Mouse (Mus musculus): ENCODE data around the gene Olfr446. TPM values are rescaled to one million over a fixed set of nuclear protein-coding genes. Genes with fewer than 3 reads are reported as not detected.

The Olfr446 gene
- not detected in 2 replicates for polyA plus RNA-seq (2012; rRNA removed)

- DNase-seq (ENCODE audit: low read depth) = no peak
- no peak for TF ChIP-seq POLR2A (IDR thresholded peaks at IDR 0.05; ENCODE audit: borderline replicate concordance, extremely low read depth, insufficient read depth, insufficient read length, poor library complexity, severe bottlenecking)
- TF ChIP-seq CTCF (IDR thresholded peaks at IDR 0.05; ENCODE audit: borderline replicate concordance, extremely low read depth, insufficient read depth, insufficient read length) = no peak
Measured at GRCm38 (mm10) chr6:42921077-42921476, at the start of gene Olfr446. TSS of gene Olfr446 (plus strand) at chr6:42921377.

DNA sequence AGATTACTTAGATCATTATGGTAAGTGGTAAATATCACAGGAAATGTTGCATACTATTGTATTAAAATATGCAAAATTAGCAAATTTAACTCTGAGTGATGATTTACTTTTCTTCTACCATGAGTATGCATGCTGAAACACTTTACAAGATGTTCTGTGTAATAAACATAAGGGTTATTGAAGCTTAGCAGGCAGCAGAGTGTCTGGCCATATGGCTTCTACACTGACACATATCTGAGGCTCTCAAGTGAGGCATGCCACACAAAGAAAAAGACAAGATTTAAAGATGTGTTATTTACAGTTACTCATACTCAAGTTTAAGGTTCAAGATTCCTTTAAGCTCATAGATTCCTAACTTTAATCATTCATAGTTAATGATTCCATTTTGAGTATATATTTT, 44.9 kb upstream of the Olfr446 start:
- DNase-seq (ENCODE audit: low read depth) = peak; percentile 17
- TF ChIP-seq CTCF (IDR thresholded peaks at IDR 0.05; ENCODE audit: borderline replicate concordance, extremely low read depth, insufficient read depth, insufficient read length) (no peak), POLR2A (IDR thresholded peaks at IDR 0.05; ENCODE audit: borderline replicate concordance, extremely low read depth, insufficient read depth, insufficient read length, poor library complexity, severe bottlenecking) (no peak)

- TF ChIP-seq CTCF (IDR thresholded peaks at IDR 0.05; ENCODE audit: borderline replicate concordance, extremely low read depth, insufficient read depth, insufficient read length) (no peak), POLR2A (IDR thresholded peaks at IDR 0.05; ENCODE audit: borderline replicate concordance, extremely low read depth, insufficient read depth, insufficient read length, poor library complexity, severe bottlenecking) (no peak)
- no peak for DNase-seq (ENCODE audit: low read depth)
Measured at GRCm38 (mm10) chr6:42890141-42890540, 31.0 kb upstream of the Olfr446 start, which contains the start of gene Olfr448. TSS of gene Olfr448 (plus strand) at chr6:42890441.

GRCm38 (mm10) chr6:42900345-42900744, 20.8 kb upstream of the Olfr446 start:
- DNase-seq (ENCODE audit: low read depth) = no peak
- no peak for TF ChIP-seq POLR2A (IDR thresholded peaks at IDR 0.05; ENCODE audit: borderline replicate concordance, extremely low read depth, insufficient read depth, insufficient read length, poor library complexity, severe bottlenecking)
- TF ChIP-seq CTCF (IDR thresholded peaks at IDR 0.05; ENCODE audit: borderline replicate concordance, extremely low read depth, insufficient read depth, insufficient read length) = no peak

DNA sequence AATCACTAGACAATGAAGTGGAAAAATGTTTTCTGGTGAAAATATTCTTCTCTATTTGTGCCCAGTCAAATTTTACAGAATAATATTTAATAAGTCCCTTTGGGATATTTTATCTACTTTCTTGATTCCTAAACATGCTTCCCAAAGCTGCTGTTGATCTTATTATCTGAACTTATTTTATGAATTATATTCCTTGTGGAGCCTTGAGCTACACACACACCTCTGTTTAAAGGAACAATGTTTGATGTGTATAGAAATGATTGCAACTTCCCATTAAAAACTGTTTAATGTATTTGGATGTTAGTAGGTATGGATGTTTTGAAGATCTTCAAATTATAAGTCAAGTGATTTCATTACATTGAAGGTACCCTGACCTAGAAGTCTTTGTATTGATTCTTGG, 12.6 kb upstream of the Olfr446 start, which contains the start of gene Olfr447:
Olfr447 (plus strand) TSS at position 301 of the 400 bp plus-strand sequence.
- DNase-seq (ENCODE audit: low read depth) = no peak
- no peak for TF ChIP-seq POLR2A (IDR thresholded peaks at IDR 0.05; ENCODE audit: borderline replicate concordance, extremely low read depth, insufficient read depth, insufficient read length, poor library complexity, severe bottlenecking)
- no peak for TF ChIP-seq CTCF (IDR thresholded peaks at IDR 0.05; ENCODE audit: borderline replicate concordance, extremely low read depth, insufficient read depth, insufficient read length)

DNA sequence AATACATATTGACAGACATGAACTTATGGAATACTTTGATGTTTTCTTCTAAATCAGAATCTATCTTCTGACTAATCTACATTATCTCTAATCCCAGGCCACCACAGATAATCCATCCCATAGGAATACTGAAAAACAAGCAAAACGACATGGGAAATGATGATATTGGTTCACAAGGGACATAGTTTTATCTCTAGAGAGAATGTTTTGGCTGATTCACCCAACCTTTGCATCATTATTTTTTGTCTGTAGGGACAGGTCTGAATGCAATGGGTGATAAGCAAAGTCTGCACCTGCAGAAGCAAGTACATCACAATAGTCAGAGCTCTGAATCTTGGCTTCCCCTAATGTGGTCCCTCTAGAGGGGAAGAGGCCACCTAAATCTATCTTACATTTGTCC, 27.6 kb downstream of the Olfr446 start, which contains the start of gene Olfr444:
Olfr444 (plus strand) TSS at position 301 of the 400 bp plus-strand sequence.
- DNase-seq (ENCODE audit: low read depth) = no peak
- TF ChIP-seq CTCF (IDR thresholded peaks at IDR 0.05; ENCODE audit: borderline replicate concordance, extremely low read depth, insufficient read depth, insufficient read length) = no peak
- no peak for TF ChIP-seq POLR2A (IDR thresholded peaks at IDR 0.05; ENCODE audit: borderline replicate concordance, extremely low read depth, insufficient read depth, insufficient read length, poor library complexity, severe bottlenecking)

DNA sequence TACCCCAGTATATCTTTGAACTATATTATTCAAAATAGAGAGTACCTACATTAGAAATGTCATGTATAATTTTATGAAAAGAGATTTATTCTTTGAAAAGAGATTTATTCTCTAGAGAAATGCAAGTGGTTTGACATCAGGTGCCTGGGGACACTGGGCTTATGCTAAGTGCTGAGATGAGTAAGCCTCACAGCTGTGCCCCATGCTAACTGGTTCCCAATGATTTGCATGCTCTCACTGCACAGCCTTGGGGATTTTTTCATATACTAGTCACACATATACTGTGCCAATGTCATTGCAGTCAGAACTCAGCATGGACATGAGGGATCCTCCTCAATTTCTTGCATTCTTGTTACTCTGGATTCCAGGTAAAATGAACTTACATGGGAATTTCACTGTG, 59.2 kb downstream of the Olfr446 start:
- no peak for TF ChIP-seq CTCF (IDR thresholded peaks at IDR 0.05; ENCODE audit: borderline replicate concordance, extremely low read depth, insufficient read depth, insufficient read length)
- no peak for TF ChIP-seq POLR2A (IDR thresholded peaks at IDR 0.05; ENCODE audit: borderline replicate concordance, extremely low read depth, insufficient read depth, insufficient read length, poor library complexity, severe bottlenecking)
- DNase-seq (ENCODE audit: low read depth) = peak; percentile 0

Other genes starting within 250 kb of the Olfr446 start
- 128 and 153 TPM in 2 replicates for gene Tcaf1, start 211.3 kb upstream of the Olfr446 start, polyA plus RNA-seq (2012; rRNA removed)
- not detected in 2 replicates for gene Olfr453, start 182.0 kb upstream of the Olfr446 start, polyA plus RNA-seq (2012; rRNA removed)
- not detected in 2 replicates for gene Olfr38, start 165.0 kb upstream of the Olfr446 start, polyA plus RNA-seq (2012; rRNA removed)
- gene Olfr452, start 136.3 kb upstream of the Olfr446 start, polyA plus RNA-seq (2012; rRNA removed) = not detected in 2 replicates
- not detected in 2 replicates for gene Olfr450, start 109.4 kb upstream of the Olfr446 start, polyA plus RNA-seq (2012; rRNA removed)
- not detected in 2 replicates for gene Olfr449, start 87.0 kb upstream of the Olfr446 start, polyA plus RNA-seq (2012; rRNA removed)
- not detected in 2 replicates for gene Olfr448, start 30.9 kb upstream of the Olfr446 start, polyA plus RNA-seq (2012; rRNA removed)
- gene Olfr447, start 12.5 kb upstream of the Olfr446 start, polyA plus RNA-seq (2012; rRNA removed) = not detected in 2 replicates
- gene Olfr444, start 27.7 kb downstream of the Olfr446 start, polyA plus RNA-seq (2012; rRNA removed) = not detected in 2 replicates
- gene Olfr441, start 185.0 kb downstream of the Olfr446 start, polyA plus RNA-seq (2012; rRNA removed) = not detected in 2 replicates
- gene Olfr237-ps1, start 225.2 kb downstream of the Olfr446 start, polyA plus RNA-seq (2012; rRNA removed) = not detected in 2 replicates
- gene Olfr437, start 241.9 kb downstream of the Olfr446 start, polyA plus RNA-seq (2012; rRNA removed) = not detected in 2 replicates

All from brain, embryonic 14.5 days (tissue).